Mouse (Mus musculus) heart, embryonic 11.5 days (tissue): ENCODE results near the gene Pgd. TPM values are rescaled to one million over a fixed set of nuclear protein-coding genes. Genes with fewer than 3 reads are reported as not detected.
"Not testable (repeated sequence)": the region's sequence is repeated elsewhere in the genome, so short reads cannot be mapped to it uniquely, and the experiment has no call there.

Experiments used
- ATAC-seq: fragments of 200-750 bp; cut with Nextera tagmentation; replicated peaks from 2 replicates; pipeline ENCODE4 v1.8.0; 2017; ENCODE audit warnings: moderate library complexity; ENCODE audit not compliant: insufficient number of reproducible peaks, low FRiP score, low TSS enrichment
- H3K27ac ChIP-seq: fragments of 300-500 bp; sonication (generic); 2 replicates; pipeline ENCODE4 v1.5.1; 2014; ENCODE audit warnings: mild to moderate bottlenecking, low read depth, low read length
- H3K27me3 ChIP-seq: fragments of 300-500 bp; sonication (generic); 2 replicates; pipeline ENCODE4 v1.6.1; 2014; ENCODE audit warnings: mild to moderate bottlenecking, low read length, mixed read lengths; ENCODE audit not compliant: control insufficient read depth, insufficient read depth
- H3K36me3 ChIP-seq: fragments of 300-500 bp; sonication (generic); 2 replicates; pipeline ENCODE4 v1.6.1; 2014; ENCODE audit warnings: mild to moderate bottlenecking, low read length, moderate library complexity, mixed read lengths; ENCODE audit not compliant: control insufficient read depth, insufficient read depth
- H3K4me1 ChIP-seq: fragments of 300-500 bp; sonication (generic); 2 replicates; pipeline ENCODE4 v1.6.1; 2014; ENCODE audit warnings: low read length; ENCODE audit not compliant: control insufficient read depth, insufficient read depth
- H3K4me2 ChIP-seq: fragments of 300-500 bp; sonication (generic); 2 replicates; pipeline ENCODE4 v1.6.1; 2014; ENCODE audit warnings: mild to moderate bottlenecking, moderate library complexity
- H3K4me3 ChIP-seq: fragments of 300-500 bp; sonication (generic); 2 replicates; pipeline ENCODE4 v1.5.1; 2014; ENCODE audit warnings: low read depth, low read length
- H3K9ac ChIP-seq: fragments of 300-500 bp; sonication (generic); 2 replicates; pipeline ENCODE4 v1.6.1; 2014; ENCODE audit warnings: mild to moderate bottlenecking, low read depth, low read length, moderate library complexity
- H3K9me3 ChIP-seq: fragments of 300-500 bp; sonication (generic); replicated peaks from 2 replicates; pipeline ENCODE4 v1.6.1; 2016; ENCODE audit warnings: low read length; ENCODE audit not compliant: control insufficient read depth
- WGBS: fragments of 180-500 bp; shearing (Covaris S2); extraction: QIAGEN DNeasy Blood & Tissue Kit; methylation state at CpG from one replicate; pipeline ENCODE4 v1.1.7; 2014; ENCODE audit not compliant: insufficient replicate concordance; 5-methylcytosine and 5-hydroxymethylcytosine counted together
- polyA plus RNA-seq: library from polyadenylated mRNA; unstranded; fragments of >200 nt; fragmentation: Nextera tagmentation; extraction: Ambion mirVana; gene quantifications from 2 replicates; pipeline ENCODE4 v1.2.1, GENCODE M21; 2014

Gene Pgd
- polyA plus RNA-seq, 1 experiment from 2014 or later = 37.8 TPM

GRCm38 (mm10) chr4:149123432-149123831 is 43.1 kb downstream of the Pgd start:
- Histone ChIP-seq H3K27me3 (no peaks in the 10 kb centered on the region), H3K9ac (no peak overlapping the region), H3K36me3 (no peaks in the 10 kb centered on the region), H3K4me3 (no peak overlapping the region), H3K9me3 (no peaks in the 10 kb centered on the region), H3K4me1 (no peaks in the 10 kb centered on the region), H3K27ac (no peak overlapping the region), H3K4me2 (no peak overlapping the region)
- ATAC-seq = no peak
- 60% methylated on average over 5 of the region's 5 CpGs for WGBS

DNA sequence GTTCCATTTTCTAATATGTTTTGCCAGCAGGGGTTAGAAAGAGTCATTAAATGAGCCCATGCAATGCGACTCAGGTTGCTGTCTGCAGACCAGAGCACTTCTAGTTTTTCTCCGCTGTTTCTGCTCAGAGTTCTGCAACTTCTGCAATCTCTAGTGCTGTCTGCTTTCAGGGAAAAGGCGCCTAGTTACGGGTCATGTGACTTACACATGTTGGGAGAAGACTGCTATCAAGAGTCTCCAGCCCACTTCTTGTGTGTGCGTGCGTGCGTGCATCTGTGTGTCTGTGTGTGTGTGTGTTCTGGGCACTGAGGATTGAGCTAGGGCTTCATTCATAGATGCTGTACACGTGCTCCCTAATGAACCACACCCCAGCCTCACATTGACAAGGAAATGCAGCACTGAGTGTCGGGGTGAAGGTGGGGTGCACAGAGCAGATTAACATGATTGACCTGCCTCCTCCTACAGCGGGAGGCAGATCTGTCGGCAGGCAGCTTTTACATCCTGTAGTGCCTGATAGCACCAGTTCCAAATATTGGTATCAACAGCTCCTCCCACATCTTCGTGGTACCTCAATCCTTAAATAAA is 46.5 kb downstream of the Pgd start:
- H3K36me3 ChIP-seq, ATAC-seq, H3K4me3 ChIP-seq, H3K4me1 ChIP-seq, H3K4me2 ChIP-seq, H3K27ac ChIP-seq, H3K9me3 ChIP-seq, H3K9ac ChIP-seq, H3K27me3 ChIP-seq: not testable (repeated sequence)
- 82% methylated on average over 12 of the region's 12 CpGs for WGBS

DNA sequence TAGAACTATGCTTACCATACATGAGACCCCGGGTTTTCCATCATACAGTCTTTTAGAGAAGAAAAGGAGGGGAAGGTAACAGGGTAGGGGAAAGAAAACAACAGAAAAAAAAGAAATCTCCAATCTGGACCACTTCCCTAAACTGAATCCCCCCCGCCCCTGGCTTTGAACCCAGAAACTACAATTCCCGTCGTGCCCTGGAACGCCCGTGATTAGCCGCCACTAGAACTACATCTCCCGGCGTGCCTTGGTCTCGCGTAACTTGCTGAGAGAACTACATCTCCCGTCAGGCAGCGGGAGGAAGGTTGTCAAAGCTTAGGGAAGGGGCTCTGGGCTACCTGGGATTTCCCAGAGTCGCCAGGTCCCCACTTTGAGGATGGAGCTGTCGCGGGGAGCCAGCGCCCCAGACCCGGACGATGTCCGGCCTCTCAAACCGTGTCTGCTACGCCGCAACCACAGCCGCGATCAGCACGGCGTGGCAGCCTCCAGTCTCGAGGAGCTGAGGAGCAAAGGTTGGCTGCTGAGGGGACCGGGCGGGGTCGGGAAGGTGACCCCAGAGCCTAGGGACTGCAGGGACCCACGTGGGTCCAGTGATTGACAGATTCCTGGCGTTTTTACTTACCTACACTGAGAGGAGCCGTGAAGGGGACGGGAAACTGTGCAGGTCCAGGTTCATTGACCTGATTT is 62.6 kb downstream of the Pgd start, which contains the start of gene Dffa:
TSS of gene Dffa (plus strand) at position 272 of the 687 bp plus-strand sequence.
- peak within 1 kb of the TSS; percentile 77 for H3K4me2 ChIP-seq
- peak within 1 kb of the TSS; percentile 86 for H3K9ac ChIP-seq
- 0 out of 2 replicates have a peak, but pooled peaks cover 2% of the 10 kb centered on the region for H3K36me3 ChIP-seq
- H3K4me1 ChIP-seq = peaks cover 7% of the 10 kb centered on the region; the same call in 1 of the 2 replicates
- peak; percentile 68 for ATAC-seq
- WGBS = under 1% methylated on average over 35 of the region's 35 CpGs
- H3K27me3 ChIP-seq = no peaks in the 10 kb centered on the region
- no peaks in the 10 kb centered on the region for H3K9me3 ChIP-seq
- H3K27ac ChIP-seq = no peak within 1 kb of the TSS
- H3K4me3 ChIP-seq = peak within 1 kb of the TSS; percentile 76

GRCm38 (mm10) chr4:149101456-149101855 is 65.1 kb downstream of the Pgd start:
- Histone ChIP-seq H3K4me1 (peaks cover 17% of the 10 kb centered on the region), H3K9me3 (no peaks in the 10 kb centered on the region), H3K27me3 (no peaks in the 10 kb centered on the region), H3K9ac (no peak overlapping the region), H3K4me2 (no peak overlapping the region), H3K4me3 (no peak overlapping the region), H3K27ac (no peak overlapping the region), H3K36me3 (no peaks in the 10 kb centered on the region)
- 86% methylated on average over 3 of the region's 3 CpGs for WGBS
- ATAC-seq = no peak

- not testable (repeated sequence) for H3K9ac ChIP-seq, H3K4me3 ChIP-seq, H3K9me3 ChIP-seq, H3K4me2 ChIP-seq, H3K27me3 ChIP-seq, ATAC-seq, H3K36me3 ChIP-seq, H3K27ac ChIP-seq
- H3K4me1 ChIP-seq = peaks cover 17% of the 10 kb centered on the region
- 86% methylated on average over 12 of the region's 12 CpGs for WGBS
These were observed 66.1 kb downstream of the Pgd start for GRCm38 (mm10) chr4:149100449-149100848.

Other genes with a start within 250 kb of the Pgd start
- gene Pex14, start 66.9 kb downstream of the Pgd start, polyA plus RNA-seq = 33.5 and 37.2 TPM in 2 replicates
- gene Dffa, start 62.6 kb downstream of the Pgd start, polyA plus RNA-seq = 34.2 and 35.9 TPM in 2 replicates
- 0.24 and 0.46 TPM in 2 replicates for gene Cort, start 40.0 kb downstream of the Pgd start, polyA plus RNA-seq
- 30.1 and 33.3 TPM in 2 replicates for gene Cenps, start 29.1 kb downstream of the Pgd start, polyA plus RNA-seq
- 47.8 and 49.6 TPM in 2 replicates for gene Kif1b, start 140.9 kb upstream of the Pgd start, polyA plus RNA-seq